Mouse (Mus musculus): ENCODE data around the gene Actbl2.

DNA sequence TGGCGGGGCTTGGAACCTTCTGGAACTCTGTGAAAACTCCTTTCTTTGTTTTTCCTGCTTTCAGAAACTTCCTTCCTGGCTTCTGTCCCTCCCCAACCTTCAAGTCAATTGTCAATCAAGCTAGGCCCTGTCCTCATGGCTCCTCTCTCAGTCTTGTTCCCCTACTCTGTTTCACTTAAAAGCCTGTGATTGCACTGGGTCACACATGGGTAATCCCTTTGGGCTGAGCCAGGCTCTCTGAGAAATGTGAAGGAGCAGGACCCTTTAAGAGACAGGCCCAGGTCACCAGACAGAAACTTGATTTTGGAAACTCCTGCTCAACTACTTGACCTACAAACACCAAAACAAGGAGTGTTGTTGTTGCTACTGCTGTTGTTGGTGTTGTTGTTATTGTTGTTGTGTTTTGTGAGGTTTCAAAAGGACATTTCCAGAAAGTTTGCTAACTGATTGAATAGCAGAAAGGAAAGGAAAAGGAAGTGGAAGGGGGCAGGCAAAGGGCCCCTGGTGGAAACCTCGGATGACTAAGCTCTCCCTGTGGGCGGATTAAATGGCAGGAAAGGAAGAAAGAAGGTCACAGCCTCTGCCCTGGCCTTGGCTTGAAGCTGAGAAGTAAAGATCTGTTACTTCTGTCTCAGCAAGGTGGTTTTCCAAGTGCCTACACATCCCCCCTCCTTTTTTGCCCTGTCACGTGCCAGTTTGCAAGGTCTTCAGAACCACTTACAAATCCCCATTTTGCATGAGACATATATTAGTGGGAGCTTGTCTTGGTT, 10.6 kb downstream of the Actbl2 start:
- no peak for TF ChIP-seq POLR2A (IDR thresholded peaks at IDR 0.05; ENCODE audit: control insufficient read depth, low read depth, low read length)
- TF ChIP-seq CTCF (IDR thresholded peaks at IDR 0.05; ENCODE audit: control insufficient read depth, insufficient read depth, insufficient replicate concordance, low read depth, low read length) = no peak

Data from testis, adult 2 months (tissue).